Mouse (Mus musculus): ENCODE data around the gene Dctd.

- no peak for TF ChIP-seq TAL1 (IDR thresholded peaks at IDR 0.05; ENCODE audit: low read length)
- no peak for TF ChIP-seq GATA1 (IDR thresholded peaks at IDR 0.05; ENCODE audit: low read length)
Measured at GRCm38 (mm10) chr8:48130266-48130665, 31.4 kb downstream of the Dctd start.
